Mouse (Mus musculus): ENCODE data around the gene Ccdc177. TPM values are rescaled to one million over a fixed set of nuclear protein-coding genes. Genes with fewer than 3 reads are reported as not detected.

Ccdc177 gene
- polyA plus RNA-seq, 1 experiment from 2014 or later, result 2.4 TPM

DNA sequence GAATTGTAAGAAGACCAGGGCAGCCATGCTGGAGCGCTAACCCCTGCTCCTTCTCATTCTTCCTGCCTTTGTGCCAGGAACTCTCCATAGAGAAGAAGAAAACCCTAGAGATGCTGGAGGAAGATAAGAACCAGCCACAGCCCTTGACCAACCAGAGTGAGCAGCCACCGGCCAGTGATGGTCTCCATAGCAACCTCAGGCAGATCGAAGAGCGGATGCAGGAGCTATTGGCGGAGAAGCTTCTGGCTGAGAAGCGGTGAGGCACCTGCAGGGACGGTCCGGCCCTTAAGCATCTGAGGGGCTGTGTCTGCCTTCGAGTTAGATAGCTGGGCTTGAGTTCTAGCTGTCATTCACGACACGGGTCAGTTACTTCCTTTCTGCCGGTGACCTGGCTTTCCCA, 40.0 kb downstream of the Ccdc177 start:
- ATAC-seq (ENCODE audit: insufficient read depth, low FRiP score, low TSS enrichment) (no peak), DNase-seq (ENCODE audit: low spot score) (no peak)

DNA sequence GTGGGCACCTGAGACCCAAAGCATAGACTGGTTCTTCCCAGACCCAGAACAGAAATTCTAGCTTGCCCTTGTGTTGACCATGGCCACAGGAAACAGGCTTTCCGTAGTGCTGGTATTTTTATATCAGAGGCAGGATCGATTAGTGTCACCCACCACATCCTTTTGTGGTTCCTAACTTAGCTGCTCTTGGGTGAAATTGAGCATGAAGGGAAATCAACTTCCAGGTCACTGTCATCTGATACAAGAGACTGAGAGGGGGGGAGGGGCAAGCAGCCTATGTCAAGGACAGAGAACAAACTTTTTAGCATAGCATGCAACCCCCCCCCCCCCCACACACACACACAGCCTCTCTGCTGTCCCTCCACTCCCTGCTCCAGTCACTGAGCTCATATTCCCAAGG, 41.3 kb downstream of the Ccdc177 start:
- no peaks in the 10 kb centered on the region for H3K9me3 ChIP-seq (ENCODE audit: control insufficient read depth, low read length)
- no peaks in the 10 kb centered on the region for H3K4me1 ChIP-seq (ENCODE audit: control insufficient read depth, insufficient read depth, low read length)
- DNase-seq (ENCODE audit: low spot score), result no peak
- H3K27ac ChIP-seq (ENCODE audit: low read depth, low read length), result no peak overlapping the region
- H3K9ac ChIP-seq (ENCODE audit: low read length), result no peak overlapping the region
- no peaks in the 10 kb centered on the region for H3K36me3 ChIP-seq (ENCODE audit: control insufficient read depth, insufficient read depth, low read length)
- no peak for ATAC-seq (ENCODE audit: insufficient read depth, low FRiP score, low TSS enrichment)
- H3K4me3 ChIP-seq (ENCODE audit: low read depth, low read length), result no peak overlapping the region
- WGBS, result 74% methylated on average over 2 of the region's 2 CpGs
- H3K4me2 ChIP-seq (ENCODE audit: low read depth), result no peak overlapping the region
- no peaks in the 10 kb centered on the region for H3K27me3 ChIP-seq (ENCODE audit: control insufficient read depth, insufficient read depth, low read length)

More for the DNA sequence above, 40.0 kb downstream of the Ccdc177 start:
- H3K36me3 ChIP-seq (ENCODE audit: control insufficient read depth, insufficient read depth, low read length), result no peaks in the 10 kb centered on the region
- H3K4me1 ChIP-seq (ENCODE audit: control insufficient read depth, insufficient read depth, low read length), result no peaks in the 10 kb centered on the region
- H3K4me3 ChIP-seq (ENCODE audit: low read depth, low read length), result no peak overlapping the region
- no peak overlapping the region for H3K27ac ChIP-seq (ENCODE audit: low read depth, low read length)
- no peak overlapping the region for H3K9ac ChIP-seq (ENCODE audit: low read length)
- H3K4me2 ChIP-seq (ENCODE audit: low read depth), result no peak overlapping the region
- whole genome bisulfite sequencing, result 78% methylated on average over 12 of the region's 12 CpGs
- no peaks in the 10 kb centered on the region for H3K9me3 ChIP-seq (ENCODE audit: control insufficient read depth, low read length)
- H3K27me3 ChIP-seq (ENCODE audit: control insufficient read depth, insufficient read depth, low read length), result no peaks in the 10 kb centered on the region

DNA sequence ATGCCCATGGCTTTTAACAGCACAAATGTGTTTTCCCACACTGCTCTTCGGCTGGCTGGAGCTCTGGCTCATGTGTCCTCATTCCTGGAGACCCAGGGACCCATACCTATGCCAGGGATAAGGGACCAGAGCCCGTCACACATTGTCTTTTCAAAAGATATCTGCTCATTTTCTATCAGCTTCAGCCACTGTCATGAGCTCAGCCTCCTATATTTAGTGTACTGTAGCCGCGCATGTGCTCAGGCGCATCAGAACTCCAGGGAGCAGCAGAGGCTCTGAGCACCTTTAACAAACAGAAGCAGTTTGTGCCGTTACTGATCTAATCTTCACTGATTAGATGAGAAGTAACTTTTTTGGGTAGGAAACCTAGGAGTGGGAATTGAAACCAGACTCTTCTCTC, 44.6 kb downstream of the Ccdc177 start:
- no peak overlapping the region for H3K9ac ChIP-seq (ENCODE audit: low read length)
- 78% methylated on average over 6 of the region's 6 CpGs for WGBS
- no peak for ATAC-seq (ENCODE audit: insufficient read depth, low FRiP score, low TSS enrichment)
- no peak for DNase-seq (ENCODE audit: low spot score)
- H3K27ac ChIP-seq (ENCODE audit: low read depth, low read length), result no peak overlapping the region
- no peak overlapping the region for H3K4me3 ChIP-seq (ENCODE audit: low read depth, low read length)
- no peaks in the 10 kb centered on the region for H3K36me3 ChIP-seq (ENCODE audit: control insufficient read depth, insufficient read depth, low read length)
- H3K27me3 ChIP-seq (ENCODE audit: control insufficient read depth, insufficient read depth, low read length), result no peaks in the 10 kb centered on the region
- no peak overlapping the region for H3K4me2 ChIP-seq (ENCODE audit: low read depth)
- H3K4me1 ChIP-seq (ENCODE audit: control insufficient read depth, insufficient read depth, low read length), result no peaks in the 10 kb centered on the region
- H3K9me3 ChIP-seq (ENCODE audit: control insufficient read depth, low read length), result no peaks in the 10 kb centered on the region

DNA sequence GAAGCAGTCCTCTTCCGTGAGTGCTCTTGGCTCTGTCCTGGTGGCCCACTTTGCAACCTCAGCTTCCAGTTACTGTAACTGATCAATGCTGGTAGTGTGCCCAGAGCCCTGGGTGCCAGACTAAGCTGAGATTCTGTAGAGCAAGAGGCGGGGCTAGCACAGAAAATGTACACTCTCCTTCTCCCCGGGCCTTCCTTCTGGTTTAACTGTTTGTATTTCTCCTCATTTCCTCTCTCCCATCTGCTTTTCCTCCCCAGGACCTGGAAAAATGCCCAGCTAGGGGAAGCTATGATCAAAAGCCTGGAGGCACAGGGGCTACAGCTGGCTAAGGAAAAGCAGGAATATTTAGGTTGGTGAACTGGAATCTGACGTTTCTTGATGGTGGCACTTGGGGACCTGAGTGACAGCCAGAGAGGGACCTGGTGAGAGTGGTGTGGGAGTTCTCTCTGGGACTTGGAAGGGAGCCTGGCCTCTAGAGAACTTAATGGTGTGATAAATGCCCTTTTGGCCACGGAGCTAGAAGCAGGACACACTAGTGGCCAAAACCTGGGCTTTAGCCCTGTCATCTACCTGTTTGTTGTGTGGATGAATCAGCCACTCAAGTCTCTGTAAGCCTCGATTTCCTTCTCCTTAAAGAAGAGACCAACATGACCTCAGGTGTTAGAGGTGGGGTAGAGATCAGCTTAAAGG, 53.4 kb downstream of the Ccdc177 start:
- Histone ChIP-seq H3K27ac (ENCODE audit: low read depth, low read length) (no peak overlapping the region), H3K4me1 (ENCODE audit: control insufficient read depth, insufficient read depth, low read length) (no peaks in the 10 kb centered on the region), H3K27me3 (ENCODE audit: control insufficient read depth, insufficient read depth, low read length) (no peaks in the 10 kb centered on the region), H3K9ac (ENCODE audit: low read length) (no peak overlapping the region), H3K36me3 (ENCODE audit: control insufficient read depth, insufficient read depth, low read length) (no peaks in the 10 kb centered on the region), H3K4me2 (ENCODE audit: low read depth) (no peak overlapping the region), H3K4me3 (ENCODE audit: low read depth, low read length) (no peak overlapping the region), H3K9me3 (ENCODE audit: control insufficient read depth, low read length) (no peaks in the 10 kb centered on the region)
- ATAC-seq (ENCODE audit: insufficient read depth, low FRiP score, low TSS enrichment) (no peak), DNase-seq (ENCODE audit: low spot score) (no peak)
- 71% methylated on average over 6 of the region's 6 CpGs for WGBS

DNA sequence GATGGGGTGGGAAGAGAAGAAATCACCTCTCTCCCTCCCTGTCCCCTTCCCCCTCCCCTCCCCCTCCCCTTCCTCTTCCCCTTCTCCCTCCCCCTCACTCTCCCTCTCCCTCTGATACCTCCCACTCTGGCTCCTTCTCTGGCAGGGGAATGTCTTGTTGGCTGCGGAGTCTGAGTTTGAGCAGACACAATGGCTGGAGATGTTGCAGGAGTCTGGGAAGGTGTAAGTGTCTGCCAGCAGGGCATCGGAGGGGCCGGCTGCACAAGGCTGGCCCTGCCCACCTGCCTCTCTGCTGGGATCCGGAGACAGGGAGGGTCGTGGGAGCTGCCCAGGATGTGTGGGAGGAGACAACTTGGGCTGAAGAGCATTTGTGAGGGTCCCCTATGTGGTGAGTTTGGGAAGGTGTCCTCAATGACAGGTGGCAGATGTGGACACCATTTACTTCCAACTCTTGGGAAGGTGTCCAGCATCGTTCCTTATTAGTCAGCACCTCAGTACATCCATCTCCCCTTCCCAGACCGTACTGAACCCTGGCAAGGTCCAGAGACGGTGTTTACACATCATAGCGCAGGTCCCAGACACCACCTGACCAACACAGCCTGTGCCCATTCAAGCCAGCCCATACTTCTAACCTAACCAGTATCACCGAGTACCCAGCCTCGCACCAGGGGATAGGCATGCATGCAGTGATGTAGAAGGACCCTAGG, 54.1 kb downstream of the Ccdc177 start:
- no peak overlapping the region for H3K9ac ChIP-seq (ENCODE audit: low read length)
- 66% methylated on average over 11 of the region's 11 CpGs for WGBS

More for the DNA sequence above, 54.1 kb downstream of the Ccdc177 start:
- no peak overlapping the region for H3K4me2 ChIP-seq (ENCODE audit: low read depth)
- H3K36me3 ChIP-seq (ENCODE audit: control insufficient read depth, insufficient read depth, low read length), result no peaks in the 10 kb centered on the region
- H3K9me3 ChIP-seq (ENCODE audit: control insufficient read depth, low read length), result no peaks in the 10 kb centered on the region
- no peaks in the 10 kb centered on the region for H3K27me3 ChIP-seq (ENCODE audit: control insufficient read depth, insufficient read depth, low read length)
- no peak for DNase-seq (ENCODE audit: low spot score)
- ATAC-seq (ENCODE audit: insufficient read depth, low FRiP score, low TSS enrichment), result no peak
- H3K27ac ChIP-seq (ENCODE audit: low read depth, low read length), result no peak overlapping the region
- H3K4me1 ChIP-seq (ENCODE audit: control insufficient read depth, insufficient read depth, low read length), result no peaks in the 10 kb centered on the region
- H3K4me3 ChIP-seq (ENCODE audit: low read depth, low read length), result no peak overlapping the region

Other genes starting within 250 kb of the Ccdc177 start
- gene Galnt16, start 242.4 kb downstream of the Ccdc177 start, polyA plus RNA-seq (2014; fragmentation: Nextera tagmentation; extraction: Ambion mirVana), result 7.5 and 10.3 TPM in 2 replicates
- 31.2 and 31.6 TPM in 2 replicates for gene Slc39a9, start 116.8 kb downstream of the Ccdc177 start, polyA plus RNA-seq (2014; fragmentation: Nextera tagmentation; extraction: Ambion mirVana)
- 335 and 346 TPM in 2 replicates for gene Erh, start 116.3 kb downstream of the Ccdc177 start, polyA plus RNA-seq (2014; fragmentation: Nextera tagmentation; extraction: Ambion mirVana)
- 1.3 and 1.5 TPM in 2 replicates for gene Plekhd1, start 68.1 kb downstream of the Ccdc177 start, polyA plus RNA-seq (2014; fragmentation: Nextera tagmentation; extraction: Ambion mirVana)
- gene Susd6, start 29.8 kb upstream of the Ccdc177 start, polyA plus RNA-seq (2014; fragmentation: Nextera tagmentation; extraction: Ambion mirVana), result 20.9 and 23.3 TPM in 2 replicates
- gene Srsf5, start 184.8 kb upstream of the Ccdc177 start, polyA plus RNA-seq (2014; fragmentation: Nextera tagmentation; extraction: Ambion mirVana), result 356 and 413 TPM in 2 replicates
- 0.43 and 0.44 TPM in 2 replicates for gene Slc10a1, start 208.0 kb upstream of the Ccdc177 start, polyA plus RNA-seq (2014; fragmentation: Nextera tagmentation; extraction: Ambion mirVana)

Data from neural tube, embryonic 11.5 days (tissue).